Mouse (Mus musculus) skeletal muscle tissue, adult 2 months (tissue): ENCODE results near the gene Kmt2c.

Source experiments
- DNase-seq: peaks from one replicate; pipeline ENCODE4 v3.0.0-alpha.2; 2012; ENCODE audit warnings: low read depth, low spot score

Kmt2c gene

DNA sequence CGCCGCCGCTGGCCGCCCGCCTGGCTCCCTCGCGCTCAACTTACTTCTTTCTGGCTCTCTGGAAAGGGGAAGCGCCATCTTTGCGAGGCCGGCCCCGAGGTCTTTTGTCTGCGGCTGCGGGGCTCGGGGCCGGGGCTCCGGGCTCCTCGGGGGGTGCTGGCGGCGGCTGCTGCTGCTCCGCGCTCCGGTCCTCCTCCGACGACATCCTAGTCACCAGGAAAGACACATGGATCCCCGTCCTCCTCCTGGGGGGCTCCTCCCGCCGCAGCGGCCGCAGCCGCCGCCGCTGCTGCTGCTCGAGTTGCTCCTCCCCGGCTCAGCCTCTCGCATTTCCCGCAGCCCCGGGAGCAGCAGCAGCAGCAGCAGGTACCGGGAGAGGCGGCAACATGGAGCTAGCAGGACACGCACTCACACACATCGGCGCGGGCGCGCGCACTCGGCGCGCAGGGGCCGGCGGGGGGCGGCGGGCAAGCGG is at the start of gene Kmt2c:
Kmt2c (minus strand) TSS at position 438 of the 475 bp plus-strand sequence.
- DNase-seq: peak; percentile 74

GRCm38 (mm10) chr5:25546912-25547311 is 48.3 kb upstream of the Kmt2c start:
- no peak for DNase-seq

DNA sequence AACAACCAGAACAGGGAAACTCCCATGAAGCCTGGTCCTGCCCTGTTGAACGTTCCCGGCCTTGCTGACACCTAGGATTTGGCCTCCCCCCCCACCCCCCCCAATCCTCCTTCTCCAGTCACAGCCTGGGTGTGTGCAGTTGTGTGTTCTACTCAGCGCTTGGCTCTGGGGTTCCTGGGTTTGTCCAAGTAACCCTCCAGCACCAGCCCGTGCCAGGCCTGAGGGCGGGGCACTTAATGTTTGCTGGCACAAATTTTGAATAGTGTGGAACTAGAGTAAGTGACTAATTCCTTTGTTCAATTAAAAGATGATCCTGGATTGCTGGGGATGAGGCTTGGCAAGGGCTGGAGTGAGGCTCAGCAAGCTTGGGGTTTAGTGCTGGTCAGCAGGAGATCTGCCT is 46.0 kb upstream of the Kmt2c start:
- no peak for DNase-seq

DNA sequence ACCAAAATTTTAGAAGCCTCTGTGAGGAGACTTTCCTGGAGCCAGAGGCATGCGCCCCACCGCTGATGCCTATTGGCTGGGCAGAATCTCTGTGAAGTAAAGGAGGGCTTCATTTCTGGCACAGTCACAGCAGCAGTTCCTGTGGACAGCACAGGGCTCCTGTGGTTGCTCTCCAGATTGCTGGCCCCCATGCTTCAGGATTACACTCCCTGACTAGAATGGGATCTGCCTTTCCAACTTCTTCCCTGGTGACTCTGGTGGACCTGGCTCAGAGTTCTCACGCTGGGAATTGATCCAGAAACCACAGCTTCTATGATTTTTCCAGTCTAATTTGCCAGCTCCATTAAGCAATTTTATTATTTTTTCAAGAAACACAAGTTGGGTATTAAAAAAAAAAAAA is 45.5 kb upstream of the Kmt2c start:
- peak; percentile 80 for DNase-seq

- no peak for DNase-seq
Measured at GRCm38 (mm10) chr5:25541661-25542060, 43.1 kb upstream of the Kmt2c start.

- DNase-seq: no peak
Measured at GRCm38 (mm10) chr5:25540921-25541320, 42.3 kb upstream of the Kmt2c start.

GRCm38 (mm10) chr5:25540412-25540811 is 41.8 kb upstream of the Kmt2c start:
- DNase-seq: no peak

DNA sequence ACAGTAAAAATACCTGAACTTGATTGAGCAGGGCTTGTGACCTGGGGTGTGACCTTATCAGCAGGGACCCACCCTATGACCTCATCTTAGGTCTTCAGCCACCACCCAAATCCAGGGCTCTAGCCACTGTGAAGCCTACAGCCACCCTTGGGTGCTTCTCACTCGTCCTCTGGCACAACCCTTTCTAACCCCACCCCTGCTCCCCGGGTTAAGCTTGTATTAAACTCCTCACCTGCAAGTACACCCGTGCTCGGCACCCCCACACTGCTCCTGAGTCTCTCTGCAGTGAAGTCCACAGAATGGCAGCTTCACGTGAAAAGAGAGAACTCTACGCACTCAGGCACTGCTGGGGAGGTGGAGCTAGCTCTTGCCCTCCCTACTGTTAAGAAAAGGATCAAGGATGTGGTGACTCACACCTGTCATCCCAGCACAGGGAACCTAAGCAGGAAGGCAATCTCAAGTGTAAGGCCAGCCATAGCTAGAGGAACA is 38.4 kb upstream of the Kmt2c start:
- DNase-seq: no peak

- DNase-seq: no peak
Measured at GRCm38 (mm10) chr5:25536451-25536850, 37.9 kb upstream of the Kmt2c start.

DNA sequence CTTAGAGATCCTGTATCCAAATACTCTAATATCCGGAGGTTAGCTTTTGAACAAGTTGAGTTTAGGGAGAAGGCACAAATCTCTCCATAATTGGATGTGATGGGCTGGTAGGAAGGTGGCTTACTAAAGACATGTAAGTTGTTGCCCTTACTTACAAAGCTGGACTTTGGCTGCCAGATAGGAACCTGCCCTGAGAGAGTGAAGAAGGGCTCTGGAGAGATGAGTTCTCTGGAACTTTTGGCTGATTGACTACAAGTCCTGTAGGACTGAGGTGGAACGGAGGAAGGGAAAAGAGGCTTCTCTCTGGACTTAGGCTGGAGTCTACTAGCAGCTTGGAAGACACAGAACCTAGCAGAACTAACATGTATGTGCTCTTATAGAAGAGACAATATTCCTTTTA is 37.0 kb upstream of the Kmt2c start:
- no peak for DNase-seq

DNA sequence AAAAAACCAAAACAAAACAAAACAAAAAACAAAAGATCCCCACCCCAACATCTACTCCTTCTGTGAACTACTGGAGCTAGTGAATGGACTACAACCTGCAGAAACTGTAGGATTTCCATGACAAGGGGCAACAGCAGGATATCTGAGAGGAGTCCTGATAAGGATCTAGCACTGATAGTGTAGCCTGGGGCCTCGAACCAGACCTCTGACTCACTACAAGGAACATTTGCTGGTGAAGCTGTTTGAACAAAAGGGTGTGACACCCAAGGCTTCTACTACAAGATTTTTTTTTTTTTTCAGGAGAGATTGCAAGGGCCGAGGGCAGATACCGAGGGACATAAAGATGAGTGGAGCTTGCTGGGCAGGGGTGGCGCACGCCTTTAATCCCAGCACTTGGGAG is 34.7 kb upstream of the Kmt2c start:
- DNase-seq: no peak

DNA sequence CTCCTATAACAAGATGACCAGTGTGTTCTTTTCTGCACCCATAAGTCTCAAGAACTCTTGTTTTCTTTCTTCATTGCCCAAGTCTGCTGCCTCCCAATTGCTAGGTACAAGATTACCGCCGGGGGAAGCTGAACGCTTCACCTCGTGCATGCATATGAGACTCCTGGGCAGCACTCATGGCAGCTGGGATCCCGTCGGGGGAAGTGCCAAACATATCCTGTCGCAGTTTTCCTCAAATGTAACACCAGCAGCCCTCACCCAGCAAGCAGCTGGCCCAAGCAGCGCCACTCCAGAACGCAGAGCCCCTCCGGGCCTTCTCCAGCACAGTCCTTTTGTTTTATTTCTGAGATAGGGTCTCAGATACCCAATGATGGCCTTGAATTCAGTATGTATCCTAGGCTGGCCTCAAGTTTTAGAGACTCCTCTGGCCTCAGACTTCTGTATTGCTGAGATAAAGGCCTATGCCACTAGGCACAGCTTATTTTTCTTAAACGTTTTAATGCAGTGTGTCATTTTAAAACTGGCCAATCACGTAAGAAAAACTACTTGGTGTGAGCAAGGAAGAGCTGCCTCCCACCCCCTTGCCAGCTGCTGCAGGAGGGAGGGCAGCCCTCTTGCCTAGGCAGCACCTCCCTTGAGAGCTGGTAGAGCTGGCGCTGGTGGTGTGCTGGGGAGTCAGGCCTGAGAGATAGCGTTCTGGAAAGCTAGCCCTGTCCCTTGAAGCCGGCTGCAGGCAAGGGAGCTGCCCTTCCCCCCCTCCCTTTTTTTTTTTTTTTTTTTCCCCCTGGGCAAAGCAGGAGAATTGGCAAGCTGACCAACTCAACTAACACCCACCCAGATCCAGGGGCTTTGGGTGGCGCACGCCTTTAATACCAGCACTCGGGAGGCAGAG is 33.9 kb upstream of the Kmt2c start:
- no peak for DNase-seq

GRCm38 (mm10) chr5:25530629-25531028 is 32.0 kb upstream of the Kmt2c start:
- no peak for DNase-seq

GRCm38 (mm10) chr5:25529529-25530421 is 31.2 kb upstream of the Kmt2c start:
- DNase-seq: peak; percentile 100

DNA sequence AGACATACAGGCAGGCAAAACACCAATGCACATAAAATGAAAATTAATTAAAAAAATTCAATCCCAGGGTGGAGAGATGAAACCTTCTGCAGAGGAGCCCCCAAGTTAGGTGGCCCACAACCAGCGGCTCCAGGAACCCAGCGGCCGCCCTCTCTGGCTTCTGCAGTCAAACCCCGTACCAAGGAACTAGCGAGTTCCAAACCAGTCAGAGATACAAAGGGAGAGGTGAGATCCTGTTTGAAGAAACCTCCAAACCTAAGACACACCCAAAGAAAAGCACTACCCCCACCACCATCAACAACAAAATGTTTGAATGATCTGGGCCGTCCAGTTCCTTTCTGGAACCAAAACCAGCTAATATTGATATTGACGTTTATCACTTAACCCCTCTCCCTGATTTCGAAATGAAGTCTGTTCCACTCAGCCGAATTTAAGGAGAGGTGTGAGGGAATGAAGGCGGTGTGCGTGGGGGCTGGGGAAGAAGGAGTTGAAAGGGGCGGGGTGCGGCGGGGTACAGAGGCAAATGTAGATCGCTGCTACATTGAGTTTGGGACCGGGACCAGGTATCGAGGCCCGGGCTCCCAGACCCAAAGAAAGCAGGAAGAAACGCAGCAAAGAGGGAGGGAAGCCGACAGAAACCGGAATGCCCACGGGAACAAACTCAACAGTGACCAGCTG is 30.4 kb upstream of the Kmt2c start:
- no peak for DNase-seq

DNA sequence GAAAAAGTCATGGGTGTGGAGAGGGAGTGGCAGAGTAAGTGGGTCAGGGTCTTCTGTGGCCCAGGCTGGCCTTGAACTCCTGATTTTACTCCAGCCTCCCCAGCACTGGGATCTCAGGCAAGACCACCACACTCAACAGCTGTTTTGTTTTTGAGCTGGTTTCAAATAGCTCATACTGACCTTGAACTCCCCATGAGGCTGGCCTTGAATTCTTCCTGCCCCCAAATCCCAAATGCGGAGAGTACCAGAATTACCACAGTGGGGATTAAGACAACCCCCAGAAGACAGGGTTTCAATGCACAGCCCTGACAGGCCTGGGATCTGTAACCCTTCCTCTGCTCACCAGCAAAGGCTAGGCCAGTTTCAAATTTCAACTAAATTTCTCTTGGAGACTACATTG is 29.4 kb upstream of the Kmt2c start:
- DNase-seq: no peak

DNA sequence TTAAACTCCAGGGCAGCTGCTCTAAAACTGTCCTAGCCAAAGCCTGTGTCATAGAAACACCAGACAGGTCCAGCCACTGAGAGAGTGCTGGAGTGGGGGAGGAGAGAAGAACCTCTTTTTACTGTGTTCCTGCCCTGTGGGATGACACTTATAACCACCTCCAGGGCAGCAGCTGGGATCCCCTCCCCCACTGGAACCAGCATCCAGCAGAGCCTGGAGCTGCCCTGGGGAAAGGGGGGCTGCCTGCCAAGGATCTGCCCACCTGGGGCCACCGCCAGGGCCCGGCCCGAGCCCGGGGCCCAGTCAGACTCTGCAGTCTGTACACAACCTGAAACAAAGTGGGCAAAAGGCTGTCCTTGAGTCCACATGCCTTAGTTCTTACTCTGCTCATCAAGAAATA is 28.3 kb upstream of the Kmt2c start:
- peak; percentile 72 for DNase-seq

DNA sequence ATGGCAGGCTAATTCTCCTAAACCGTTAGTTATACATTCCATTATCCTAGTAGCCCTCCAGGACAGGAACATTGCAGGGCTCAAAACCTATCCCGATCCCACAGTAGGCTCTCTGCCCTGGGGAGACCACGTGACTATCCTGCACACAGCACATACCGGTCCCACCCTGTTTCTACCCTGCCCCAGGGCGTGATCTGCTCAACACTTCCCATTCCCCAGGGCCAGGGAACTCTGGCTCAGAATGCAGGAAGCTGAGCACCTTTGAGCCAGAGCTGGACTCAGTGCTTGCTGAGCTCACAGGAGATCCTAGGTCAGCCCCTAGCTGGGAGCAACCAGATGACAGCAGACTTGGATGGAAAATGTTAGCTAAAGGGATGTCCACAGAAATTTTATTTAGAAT is 27.5 kb upstream of the Kmt2c start:
- DNase-seq: peak; percentile 76

GRCm38 (mm10) chr5:25521461-25521860 is 22.9 kb upstream of the Kmt2c start:
- no peak for DNase-seq

DNA sequence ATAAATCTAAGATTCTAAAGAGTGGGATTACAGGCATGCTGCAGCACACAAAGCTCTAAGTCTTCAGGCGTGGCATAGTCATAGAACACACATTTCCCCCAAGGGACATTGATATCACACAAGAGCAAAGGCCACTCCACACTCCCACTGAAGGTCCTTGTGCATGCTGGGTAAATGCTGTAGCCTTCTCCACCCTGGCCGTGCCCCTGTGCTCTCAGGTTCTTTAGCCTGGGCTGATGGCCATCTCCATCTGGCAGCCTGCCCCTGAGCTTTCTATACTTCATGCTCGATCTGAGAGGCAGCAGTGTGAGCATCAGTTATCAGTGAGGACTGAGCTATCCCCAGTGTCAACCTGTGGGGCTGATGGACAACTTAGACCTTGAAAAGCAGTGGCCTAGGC is 21.2 kb upstream of the Kmt2c start:
- peak; percentile 50 for DNase-seq

DNA sequence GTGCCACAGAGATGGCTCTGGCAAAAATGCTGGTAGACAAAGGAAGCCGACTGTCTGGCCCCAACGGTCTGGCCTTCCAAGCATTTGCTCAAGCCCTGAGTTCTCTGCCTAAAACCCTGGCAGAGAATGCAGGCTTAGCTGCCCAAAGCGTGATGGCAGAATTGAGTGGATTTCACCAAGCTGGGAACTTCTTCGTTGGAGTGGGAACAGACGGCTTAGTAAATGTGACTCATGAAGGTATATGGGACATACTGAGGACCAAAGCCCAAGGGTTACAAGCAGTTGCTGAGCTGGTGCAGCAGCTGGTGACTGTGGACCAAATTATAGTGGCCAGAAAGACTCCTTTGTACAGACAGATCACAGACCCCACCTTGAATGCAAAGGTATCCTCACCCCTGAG is 19.0 kb upstream of the Kmt2c start:
- DNase-seq: no peak
